Mouse (Mus musculus): ENCODE measurements around the gene Hal. TPM values are rescaled to one million over a fixed set of nuclear protein-coding genes. Genes with fewer than 3 reads are reported as not detected.
A peak's percentile ranks its signal among the peaks of the same experiment; 100 is the strongest.

Gene Hal
- polyA plus RNA-seq, 1 experiment from 2014 or later: 2.8 TPM

GRCm38 (mm10) chr10:93484511-93484910 is 4.1 kb upstream of the Hal start:
- Histone ChIP-seq H3K4me3 (replicated peaks) (no peak overlapping the region), H3K36me3 (peaks cover 42% of the 10 kb centered on the region), H3K9ac (no peak overlapping the region), H3K27me3 (replicated peaks) (no peaks in the 10 kb centered on the region), H3K4me2 (no peak overlapping the region), H3K9me3 (no peaks in the 10 kb centered on the region), H3K4me1 (no peaks in the 10 kb centered on the region), H3K27ac (no peak overlapping the region)
- WGBS: 84% methylated on average over 8 of the region's 8 CpGs
- ATAC-seq (ENCODE audit: insufficient read depth, low FRiP score, low read depth): no peak

- H3K4me1 ChIP-seq: no peaks in the 10 kb centered on the region
- H3K4me3 ChIP-seq (replicated peaks): no peak overlapping the region
- H3K9me3 ChIP-seq: no peaks in the 10 kb centered on the region
- no peaks in the 10 kb centered on the region for H3K27me3 ChIP-seq (replicated peaks)
- peak; percentile 56; the same call in 1 of the 2 replicates for ATAC-seq (ENCODE audit: insufficient read depth, low FRiP score, low read depth)
- H3K36me3 ChIP-seq: peaks cover 37% of the 10 kb centered on the region
- no peak overlapping the region for H3K27ac ChIP-seq
- no peak overlapping the region for H3K4me2 ChIP-seq
- H3K9ac ChIP-seq: no peak overlapping the region
- 79% methylated on average over 8 of the region's 8 CpGs for WGBS
Observed at GRCm38 (mm10) chr10:93485055-93485691, 3.4 kb upstream of the Hal start.

- WGBS: 29% methylated on average over 4 of the region's 4 CpGs
- Histone ChIP-seq H3K9ac (no peak overlapping the region), H3K27ac (no peak overlapping the region), H3K36me3 (peaks cover 23% of the 10 kb centered on the region), H3K4me3 (replicated peaks) (no peak overlapping the region), H3K4me1 (no peaks in the 10 kb centered on the region), H3K4me2 (no peak overlapping the region), H3K9me3 (no peaks in the 10 kb centered on the region), H3K27me3 (replicated peaks) (no peaks in the 10 kb centered on the region)
- ATAC-seq (ENCODE audit: insufficient read depth, low FRiP score, low read depth): no peak
Observed at GRCm38 (mm10) chr10:93486622-93487021, 1.9 kb upstream of the Hal start.

GRCm38 (mm10) chr10:93488828-93489226 is 259 bp downstream of the Hal start:
- Histone ChIP-seq H3K9ac (no peak overlapping the region), H3K4me3 (replicated peaks) (no peak overlapping the region), H3K27ac (no peak overlapping the region), H3K4me2 (no peak overlapping the region), H3K9me3 (no peaks in the 10 kb centered on the region), H3K27me3 (replicated peaks) (no peaks in the 10 kb centered on the region), H3K36me3 (peaks cover 7% of the 10 kb centered on the region; the same call in 1 of the 2 replicates), H3K4me1 (no peaks in the 10 kb centered on the region)
- peak; percentile 73 for ATAC-seq (ENCODE audit: insufficient read depth, low FRiP score, low read depth)
- 61% methylated on average over 6 of the region's 6 CpGs for WGBS

- WGBS: 57% methylated on average over 4 of the region's 4 CpGs
- Histone ChIP-seq H3K9ac (no peak overlapping the region), H3K4me3 (replicated peaks) (no peak overlapping the region), H3K9me3 (no peaks in the 10 kb centered on the region), H3K27ac (no peak overlapping the region), H3K4me1 (no peaks in the 10 kb centered on the region), H3K4me2 (no peak overlapping the region), H3K36me3 (0 out of 2 replicates have a peak, but pooled peaks cover under 1% of the 10 kb centered on the region), H3K27me3 (replicated peaks) (no peaks in the 10 kb centered on the region)
- no peak for ATAC-seq (ENCODE audit: insufficient read depth, low FRiP score, low read depth)
Observed at GRCm38 (mm10) chr10:93490451-93490850, 1.9 kb downstream of the Hal start.

GRCm38 (mm10) chr10:93500864-93501263 is 12.3 kb downstream of the Hal start:
- Histone ChIP-seq H3K9me3 (no peaks in the 10 kb centered on the region), H3K4me2 (no peak overlapping the region), H3K4me3 (replicated peaks) (no peak overlapping the region), H3K4me1 (no peaks in the 10 kb centered on the region), H3K36me3 (no peaks in the 10 kb centered on the region), H3K27me3 (replicated peaks) (no peaks in the 10 kb centered on the region), H3K9ac (no peak overlapping the region), H3K27ac (no peak overlapping the region)
- WGBS: 60% methylated on average over 10 of the region's 10 CpGs
- ATAC-seq (ENCODE audit: insufficient read depth, low FRiP score, low read depth): no peak

- no peaks in the 10 kb centered on the region for H3K27me3 ChIP-seq (replicated peaks)
- H3K36me3 ChIP-seq: no peaks in the 10 kb centered on the region
- no peak overlapping the region for H3K4me2 ChIP-seq
- no peak for ATAC-seq (ENCODE audit: insufficient read depth, low FRiP score, low read depth)
- no peak overlapping the region for H3K27ac ChIP-seq
- no peak overlapping the region for H3K4me3 ChIP-seq (replicated peaks)
- no peaks in the 10 kb centered on the region for H3K4me1 ChIP-seq
- no peaks in the 10 kb centered on the region for H3K9me3 ChIP-seq
- WGBS: 76% methylated on average over 10 of the region's 10 CpGs
- H3K9ac ChIP-seq: no peak overlapping the region
Observed at GRCm38 (mm10) chr10:93501346-93501745, 12.8 kb downstream of the Hal start.

- no peak for ATAC-seq (ENCODE audit: insufficient read depth, low FRiP score, low read depth)
- H3K36me3 ChIP-seq: no peaks in the 10 kb centered on the region
- H3K4me3 ChIP-seq (replicated peaks): no peak overlapping the region
- no peaks in the 10 kb centered on the region for H3K9me3 ChIP-seq
- no peak overlapping the region for H3K27ac ChIP-seq
- no peak overlapping the region for H3K4me2 ChIP-seq
- no peaks in the 10 kb centered on the region for H3K4me1 ChIP-seq
- no peaks in the 10 kb centered on the region for H3K27me3 ChIP-seq (replicated peaks)
- no peak overlapping the region for H3K9ac ChIP-seq
- WGBS: 68% methylated on average over 7 of the region's 7 CpGs
Observed at GRCm38 (mm10) chr10:93508383-93508970, 19.9 kb downstream of the Hal start.

- Histone ChIP-seq H3K36me3 (no peaks in the 10 kb centered on the region), H3K4me1 (no peaks in the 10 kb centered on the region), H3K4me2 (no peak overlapping the region), H3K27me3 (replicated peaks) (no peaks in the 10 kb centered on the region), H3K9me3 (no peaks in the 10 kb centered on the region), H3K9ac (no peak overlapping the region), H3K4me3 (replicated peaks) (no peak overlapping the region), H3K27ac (no peak overlapping the region)
- no peak for ATAC-seq (ENCODE audit: insufficient read depth, low FRiP score, low read depth)
- 82% methylated on average over 15 of the region's 15 CpGs for WGBS
Observed at GRCm38 (mm10) chr10:93509532-93510153, 21.1 kb downstream of the Hal start.

- no peak for ATAC-seq (ENCODE audit: insufficient read depth, low FRiP score, low read depth)
- Histone ChIP-seq H3K4me2 (no peak overlapping the region), H3K27ac (no peak overlapping the region), H3K27me3 (replicated peaks) (no peaks in the 10 kb centered on the region), H3K4me1 (no peaks in the 10 kb centered on the region), H3K36me3 (no peaks in the 10 kb centered on the region), H3K9me3 (no peaks in the 10 kb centered on the region), H3K9ac (no peak overlapping the region), H3K4me3 (replicated peaks) (no peak overlapping the region)
- WGBS: 24% methylated on average over 1 of the region's 1 CpGs
Observed at GRCm38 (mm10) chr10:93515419-93515818, 26.9 kb downstream of the Hal start.

- H3K4me2 ChIP-seq: no peak overlapping the region
Observed at GRCm38 (mm10) chr10:93515927-93516326, 27.4 kb downstream of the Hal start.

GRCm38 (mm10) chr10:93517754-93518153 is 29.2 kb downstream of the Hal start:
- H3K36me3 ChIP-seq: no peaks in the 10 kb centered on the region
- H3K27ac ChIP-seq: no peak overlapping the region
- ATAC-seq (ENCODE audit: insufficient read depth, low FRiP score, low read depth): peak; percentile 89
- H3K4me2 ChIP-seq: no peak overlapping the region
- H3K4me1 ChIP-seq: no peaks in the 10 kb centered on the region
- no peak overlapping the region for H3K4me3 ChIP-seq (replicated peaks)
- H3K27me3 ChIP-seq (replicated peaks): no peaks in the 10 kb centered on the region
- H3K9me3 ChIP-seq: no peaks in the 10 kb centered on the region
- no peak overlapping the region for H3K9ac ChIP-seq
- 11% methylated on average over 4 of the region's 4 CpGs for WGBS

More at GRCm38 (mm10) chr10:93515927-93516326, 27.4 kb downstream of the Hal start:
- ATAC-seq (ENCODE audit: insufficient read depth, low FRiP score, low read depth): no peak
- Histone ChIP-seq H3K27ac (no peak overlapping the region), H3K4me1 (no peaks in the 10 kb centered on the region), H3K4me3 (replicated peaks) (no peak overlapping the region), H3K27me3 (replicated peaks) (no peaks in the 10 kb centered on the region), H3K9me3 (no peaks in the 10 kb centered on the region), H3K9ac (no peak overlapping the region), H3K36me3 (no peaks in the 10 kb centered on the region)
- WGBS: 79% methylated on average over 12 of the region's 12 CpGs

Data from stomach, embryonic 15.5 days (tissue).